Mouse (Mus musculus): ENCODE data around the gene Cdcp2.
"Not testable (repeated sequence)": the region's sequence is repeated elsewhere in the genome, so short reads cannot be mapped to it uniquely, and the experiment has no call there.

Gene Cdcp2

GRCm38 (mm10) chr4:107094484-107095187 lies 2.1 kb upstream of the Cdcp2 start:
- DNase-seq (ENCODE audit: low read depth) = peak; percentile 10

- DNase-seq (ENCODE audit: low read depth) = no peak
Measured at GRCm38 (mm10) chr4:107096043-107096442, 648 bp upstream of the Cdcp2 start.

GRCm38 (mm10) chr4:107097871-107098270 lies 1.2 kb downstream of the Cdcp2 start:
- no peak for DNase-seq (ENCODE audit: low read depth)

GRCm38 (mm10) chr4:107098375-107098774 lies 1.7 kb downstream of the Cdcp2 start:
- DNase-seq (ENCODE audit: low read depth) = no peak

GRCm38 (mm10) chr4:107098791-107099525 lies 2.3 kb downstream of the Cdcp2 start:
- no peak for DNase-seq (ENCODE audit: low read depth)

- DNase-seq (ENCODE audit: low read depth) = no peak
Measured at GRCm38 (mm10) chr4:107102220-107102619, 5.5 kb downstream of the Cdcp2 start.

GRCm38 (mm10) chr4:107106777-107107176 lies 10.1 kb downstream of the Cdcp2 start:
- no peak for DNase-seq (ENCODE audit: low read depth)

GRCm38 (mm10) chr4:107108291-107108731 lies 11.6 kb downstream of the Cdcp2 start:
- no peak for DNase-seq (ENCODE audit: low read depth)

GRCm38 (mm10) chr4:107109181-107109580 lies 12.5 kb downstream of the Cdcp2 start:
- DNase-seq (ENCODE audit: low read depth) = not testable (repeated sequence)

- no peak for DNase-seq (ENCODE audit: low read depth)
Measured at GRCm38 (mm10) chr4:107114278-107114677, 17.6 kb downstream of the Cdcp2 start.

- DNase-seq (ENCODE audit: low read depth) = no peak
Measured at GRCm38 (mm10) chr4:107117741-107118385, 21.2 kb downstream of the Cdcp2 start.

- DNase-seq (ENCODE audit: low read depth) = no peak
Measured at GRCm38 (mm10) chr4:107119056-107119455, 22.4 kb downstream of the Cdcp2 start.

- no peak for DNase-seq (ENCODE audit: low read depth)
Measured at GRCm38 (mm10) chr4:107120676-107121075, 24.0 kb downstream of the Cdcp2 start.

- no peak for DNase-seq (ENCODE audit: low read depth)
Measured at GRCm38 (mm10) chr4:107121165-107121943, 24.7 kb downstream of the Cdcp2 start.

GRCm38 (mm10) chr4:107124376-107124775 lies 27.7 kb downstream of the Cdcp2 start:
- DNase-seq (ENCODE audit: low read depth) = no peak

- no peak for DNase-seq (ENCODE audit: low read depth)
Measured at GRCm38 (mm10) chr4:107125101-107125500, 28.4 kb downstream of the Cdcp2 start.

- no peak for DNase-seq (ENCODE audit: low read depth)
Measured at GRCm38 (mm10) chr4:107126389-107126788, 29.7 kb downstream of the Cdcp2 start.

GRCm38 (mm10) chr4:107126891-107127524 lies 30.3 kb downstream of the Cdcp2 start:
- DNase-seq (ENCODE audit: low read depth) = no peak

- no peak for DNase-seq (ENCODE audit: low read depth)
Measured at GRCm38 (mm10) chr4:107127901-107128669, 31.4 kb downstream of the Cdcp2 start.

- no peak for DNase-seq (ENCODE audit: low read depth)
Measured at GRCm38 (mm10) chr4:107129373-107129772, 32.7 kb downstream of the Cdcp2 start.

- DNase-seq (ENCODE audit: low read depth) = peak; percentile 13
Measured at GRCm38 (mm10) chr4:107130534-107130933, 33.8 kb downstream of the Cdcp2 start.

Measured in induced T-regulatory cell, adult 2 months (primary cell).